Mouse (Mus musculus): ENCODE measurements around the gene Chchd4. TPM values are rescaled to one million over a fixed set of nuclear protein-coding genes. Genes with fewer than 3 reads are reported as not detected.

Gene Chchd4
- polyA plus RNA-seq, 1 experiment from 2014 or later: 34.3 TPM

GRCm38 (mm10) chr6:91414890-91415289 is 58.5 kb downstream of the Chchd4 start:
- peak; percentile 68 for DNase-seq (ENCODE audit: low spot score)
- under 1% methylated on average over 4 of the region's 4 CpGs for WGBS
- no peak overlapping the region for H3K4me3 ChIP-seq
- H3K27me3 ChIP-seq (ENCODE audit: low read depth, poor library complexity, severe bottlenecking): peaks cover 77% of the 10 kb centered on the region
- peaks cover 18% of the 10 kb centered on the region for H3K4me1 ChIP-seq
- H3K9me3 ChIP-seq (replicated peaks): no peaks in the 10 kb centered on the region
- H3K36me3 ChIP-seq: no peaks in the 10 kb centered on the region
- no peak overlapping the region for H3K27ac ChIP-seq (replicated peaks)

Other genes with a start within 250 kb of the Chchd4 start
- gene Wnt7a, start 62.2 kb downstream of the Chchd4 start, polyA plus RNA-seq (2016; fragmentation: Nextera tagmentation; extraction: Ambion mirVana): 14.4 and 16.8 TPM in 2 replicates
- 72.0 and 74.8 TPM in 2 replicates for gene Tmem43, start 157 bp upstream of the Chchd4 start, polyA plus RNA-seq (2016; fragmentation: Nextera tagmentation; extraction: Ambion mirVana)
- gene Xpc, start 42.3 kb upstream of the Chchd4 start, polyA plus RNA-seq (2016; fragmentation: Nextera tagmentation; extraction: Ambion mirVana): 22.8 and 24.3 TPM in 2 replicates
- 341 and 391 TPM in 2 replicates for gene Lsm3, start 42.4 kb upstream of the Chchd4 start, polyA plus RNA-seq (2016; fragmentation: Nextera tagmentation; extraction: Ambion mirVana)
- gene Slc6a6, start 210.5 kb upstream of the Chchd4 start, polyA plus RNA-seq (2016; fragmentation: Nextera tagmentation; extraction: Ambion mirVana): 49.5 and 63.7 TPM in 2 replicates